Mouse (Mus musculus) ZHBTc4 (cell line): ENCODE results near the gene Nek9.
"Not testable (repeated sequence)": the region's sequence is repeated elsewhere in the genome, so short reads cannot be mapped to it uniquely, and the experiment has no call there.

Experiments
- DNase-seq: peaks from one replicate; pipeline ENCODE4 v3.0.0-alpha.2; 2011; ENCODE audit warnings: low read depth, low spot score

Gene Nek9

DNA sequence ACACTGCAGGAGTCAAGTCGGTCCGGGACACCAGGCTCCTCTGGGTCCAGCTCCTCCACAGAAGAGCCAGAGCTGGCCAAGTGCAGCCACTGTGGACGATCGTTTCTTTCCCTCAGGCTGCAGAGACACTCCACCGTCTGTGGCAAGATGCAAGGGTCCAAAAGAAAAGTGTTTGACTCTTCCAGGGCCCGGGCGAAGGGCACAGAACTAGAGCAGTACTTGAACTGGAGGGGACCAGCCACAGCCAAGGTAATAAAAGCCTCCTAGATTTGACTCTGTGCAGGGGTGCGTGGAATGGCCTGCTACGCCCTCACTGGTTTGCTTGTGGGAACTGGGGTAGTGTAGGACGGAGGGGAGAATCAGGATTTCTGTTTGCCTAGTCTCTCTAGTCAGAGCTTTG lies 48.5 kb downstream of the Nek9 start:
- DNase-seq: no peak

GRCm38 (mm10) chr12:85289157-85290000 lies 49.8 kb downstream of the Nek9 start:
- DNase-seq: no peak

DNA sequence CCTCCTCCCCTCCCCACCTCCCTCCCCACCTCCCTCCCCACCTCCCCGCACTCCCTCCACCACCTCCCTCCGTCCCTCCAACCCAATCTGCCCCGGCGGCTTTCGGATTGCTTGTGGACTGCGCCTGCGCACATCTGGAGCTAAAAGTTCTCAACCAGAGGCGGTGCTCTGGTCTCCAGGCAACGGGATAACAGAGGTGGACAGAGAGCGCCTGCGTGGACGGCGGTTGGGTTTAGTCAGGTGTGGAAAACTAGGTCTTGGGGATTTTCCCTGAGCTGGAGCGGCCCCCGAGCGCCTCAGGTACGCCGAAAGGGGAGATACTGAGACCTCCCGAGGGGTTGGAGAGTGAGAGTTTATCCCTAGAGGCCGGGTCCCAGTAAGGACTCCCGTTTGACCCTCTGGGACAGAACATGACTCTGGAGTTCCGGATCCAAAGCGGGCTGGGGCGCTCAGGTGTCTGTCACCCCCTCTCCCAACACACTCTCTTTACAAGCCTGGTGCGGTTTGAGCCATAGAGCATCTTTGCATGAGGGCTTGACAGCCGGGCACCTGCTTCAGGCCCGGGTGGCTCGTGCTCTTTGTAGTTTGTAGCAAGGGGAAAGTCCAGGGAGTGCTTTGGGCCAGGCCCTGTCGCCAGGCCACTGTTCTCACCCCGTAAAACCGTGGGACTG lies 50.5 kb downstream of the Nek9 start, which contains the start of gene Zc2hc1c:
Zc2hc1c (plus strand) TSS at position 106 of the 671 bp plus-strand sequence.
- DNase-seq: peak; percentile 96

GRCm38 (mm10) chr12:85287809-85288485 lies 51.2 kb downstream of the Nek9 start, which contains the start of gene Acyp1:
Gene Acyp1 (minus strand): TSS chr12:85288438.
- no peak for DNase-seq

DNA sequence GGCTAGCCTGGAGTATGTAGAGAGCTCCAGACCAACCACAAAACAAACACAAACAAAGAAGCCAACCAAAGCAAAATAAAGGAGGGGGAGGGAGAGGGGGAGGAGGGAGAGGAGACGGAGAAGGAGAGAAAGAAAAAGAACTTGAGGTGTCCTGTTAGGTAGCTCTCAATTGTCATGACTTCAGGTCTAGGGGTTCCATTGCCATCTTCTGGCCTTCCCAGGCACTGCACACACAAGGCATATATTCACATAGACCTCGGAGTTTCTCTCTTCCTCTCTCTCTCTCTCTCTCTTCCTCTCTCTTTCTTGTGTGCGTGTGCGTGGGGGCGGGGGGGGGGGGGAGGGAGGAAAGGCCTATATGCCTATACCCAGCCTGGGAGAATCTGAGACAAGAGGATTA lies 52.2 kb downstream of the Nek9 start:
- peak; percentile 71 for DNase-seq

DNA sequence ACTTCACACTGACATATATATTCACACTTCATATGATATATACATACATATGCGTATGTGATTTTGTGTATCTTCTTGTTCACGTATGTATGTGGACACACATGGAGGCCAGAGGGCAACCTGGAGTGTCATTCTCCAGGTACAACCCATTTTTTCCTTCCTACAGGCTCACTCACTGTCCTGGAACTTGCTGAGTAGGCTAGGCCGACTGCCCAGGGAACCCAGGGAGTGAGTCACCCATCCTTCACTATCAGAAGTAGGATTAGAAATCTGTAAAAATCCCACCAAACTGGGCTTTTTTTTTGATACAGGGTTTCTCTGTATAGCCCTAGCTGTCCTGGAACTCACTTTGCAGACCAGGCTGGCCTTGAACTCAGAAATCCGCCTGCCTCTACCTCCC lies 54.2 kb downstream of the Nek9 start:
- DNase-seq: no peak

DNA sequence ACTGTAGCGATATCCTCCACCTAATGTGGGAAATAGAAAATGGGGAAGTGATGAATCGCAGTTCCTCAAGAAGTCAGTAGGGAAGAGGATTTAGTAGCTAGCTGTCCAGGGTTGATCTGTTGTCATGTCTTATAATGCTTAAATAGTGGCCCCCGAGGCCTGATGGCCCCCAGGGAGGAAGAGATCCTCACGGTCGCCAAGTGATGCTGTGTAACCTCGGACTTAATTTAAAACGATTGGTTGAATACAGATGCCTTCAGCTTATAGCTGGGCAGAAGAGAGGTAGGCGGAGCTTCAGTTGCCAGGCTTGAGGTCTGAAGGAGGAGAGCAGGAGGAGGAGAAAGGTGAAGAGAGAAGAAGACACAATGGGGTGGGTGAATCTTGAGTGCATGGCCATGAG lies 54.8 kb downstream of the Nek9 start:
- no peak for DNase-seq

GRCm38 (mm10) chr12:85281756-85282155 lies 57.4 kb downstream of the Nek9 start:
- not testable (repeated sequence) for DNase-seq

- DNase-seq: no peak
Observed at GRCm38 (mm10) chr12:85280845-85281651, 58.1 kb downstream of the Nek9 start.

GRCm38 (mm10) chr12:85280105-85280844 lies 58.9 kb downstream of the Nek9 start:
- DNase-seq: peak; percentile 98

DNA sequence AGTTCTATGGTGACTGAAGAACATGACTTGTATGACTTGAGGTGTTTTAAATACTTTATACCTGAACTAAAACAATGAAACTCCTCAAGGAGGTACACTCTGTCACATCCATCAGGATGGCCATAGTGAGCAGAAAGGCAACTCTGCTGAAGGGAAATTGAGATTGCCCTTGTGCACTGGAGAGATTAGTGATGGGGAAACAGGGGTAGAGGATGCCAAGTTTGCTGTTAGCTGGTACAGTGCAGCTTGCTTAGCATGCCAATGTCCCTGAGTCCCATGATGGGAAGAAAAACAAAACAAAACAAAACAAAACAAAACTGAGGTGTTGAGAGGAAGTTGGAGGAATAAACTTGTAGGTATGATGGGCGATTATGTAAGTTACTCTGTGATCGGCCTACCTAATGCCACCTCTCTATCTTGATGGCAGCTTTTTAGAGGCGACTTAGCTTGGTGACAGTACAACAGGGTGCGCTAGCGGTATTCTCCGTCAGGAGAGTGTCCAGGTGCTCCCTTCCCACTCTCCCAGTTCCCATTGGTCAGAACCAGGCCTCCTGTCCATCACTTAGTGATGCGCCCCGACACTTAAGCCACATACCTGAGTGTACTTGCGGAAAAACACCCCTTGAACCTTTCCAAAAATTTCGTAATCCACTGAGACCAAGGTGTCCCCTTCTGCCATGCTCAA lies 59.6 kb downstream of the Nek9 start:
- no peak for DNase-seq

- DNase-seq: peak; percentile 45
Observed at GRCm38 (mm10) chr12:85278919-85279318, 60.2 kb downstream of the Nek9 start.

GRCm38 (mm10) chr12:85276273-85276672 lies 62.9 kb downstream of the Nek9 start:
- no peak for DNase-seq

DNA sequence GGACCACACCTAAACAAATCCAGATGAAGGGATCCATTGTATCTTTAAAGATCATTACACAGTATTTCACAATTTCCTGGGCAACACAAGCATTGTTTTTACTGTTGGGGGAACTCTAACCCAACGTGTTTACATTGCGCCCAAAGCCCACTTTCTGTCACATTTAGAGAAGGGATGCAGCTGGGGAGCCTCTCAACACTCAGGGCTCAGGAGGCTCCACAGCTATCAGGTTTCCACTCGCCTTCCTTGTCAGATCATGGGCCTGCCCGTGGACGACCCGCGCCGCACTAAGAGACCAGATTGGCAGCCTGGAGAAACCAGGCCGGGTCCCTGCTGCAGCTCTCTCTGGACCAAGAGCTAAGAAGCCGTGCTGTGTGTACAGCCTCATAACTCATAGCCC lies 65.7 kb downstream of the Nek9 start:
- peak; percentile 44 for DNase-seq

GRCm38 (mm10) chr12:85271843-85272206 lies 67.3 kb downstream of the Nek9 start:
- DNase-seq: peak; percentile 88

DNA sequence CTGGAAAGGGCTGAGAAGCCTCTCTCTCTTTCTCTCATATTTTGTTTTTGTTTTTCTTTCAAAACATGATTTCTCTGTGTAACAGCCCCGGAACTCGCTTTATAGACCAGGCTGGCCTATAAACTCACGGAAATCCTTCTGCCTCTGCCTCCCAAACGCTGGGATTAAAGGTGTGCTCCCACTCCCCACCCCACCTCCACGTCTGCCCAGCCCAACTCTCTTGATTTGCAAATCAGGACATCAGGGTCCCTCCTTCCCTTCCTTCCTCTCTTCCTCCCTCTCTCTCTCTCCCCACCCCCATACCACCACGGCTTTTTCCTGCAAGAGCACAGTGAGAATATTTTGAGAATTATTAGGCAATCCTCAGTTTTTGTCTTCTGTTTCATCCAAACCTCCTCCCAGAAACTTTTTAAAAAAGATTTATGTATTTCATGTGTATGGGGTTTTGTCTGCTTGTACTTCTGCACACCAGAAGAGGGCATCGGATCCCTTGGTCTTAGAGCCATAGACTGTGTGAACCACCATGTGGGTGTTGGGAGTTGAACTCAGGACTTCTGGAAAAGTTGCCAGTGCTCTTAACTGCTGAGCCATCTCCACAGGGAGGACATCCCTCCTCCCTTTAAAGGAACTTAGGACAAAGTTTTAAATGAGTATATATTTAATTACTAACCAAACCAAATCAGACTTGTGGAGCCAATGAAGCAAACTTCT lies 67.9 kb downstream of the Nek9 start:
- peak; percentile 55 for DNase-seq

GRCm38 (mm10) chr12:85270319-85270718 lies 68.8 kb downstream of the Nek9 start, which contains the start of gene Mlh3:
Gene Mlh3 (minus strand): TSS chr12:85270599.
- DNase-seq: peak; percentile 95

GRCm38 (mm10) chr12:85269821-85270220 lies 69.3 kb downstream of the Nek9 start:
- peak; percentile 53 for DNase-seq

DNA sequence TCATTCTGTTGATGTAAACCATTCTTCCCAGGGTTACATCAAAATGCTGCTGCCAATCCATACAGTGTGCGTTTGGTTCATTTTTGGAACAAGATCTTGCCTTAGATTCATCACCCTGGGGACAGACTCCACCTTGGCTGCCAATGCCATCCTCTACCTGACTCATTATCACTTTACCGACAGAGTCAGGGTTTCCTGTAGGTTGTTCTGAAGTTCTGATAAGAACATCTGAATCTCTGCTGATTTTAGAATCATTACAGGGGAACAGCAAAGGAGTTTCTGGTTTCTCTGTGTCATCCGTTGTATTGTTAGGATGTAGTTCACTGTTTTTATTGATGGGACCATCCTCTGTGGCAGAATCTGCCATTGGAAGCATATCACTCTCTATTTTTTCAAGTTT lies 72.9 kb downstream of the Nek9 start:
- no peak for DNase-seq
